Mouse (Mus musculus) limb, embryonic 12.5 days (tissue): ENCODE data around the gene Colgalt2. TPM values are rescaled to one million over a fixed set of nuclear protein-coding genes. Genes with fewer than 3 reads are reported as not detected.
A peak's percentile ranks its signal among the peaks of the same experiment; 100 is the strongest.

Experiments
- ATAC-seq: fragments of 200-750 bp; cut with Nextera tagmentation; 2 replicates; pipeline ENCODE4 v1.8.0; 2017; ENCODE audit warnings: low read depth, moderate TSS enrichment; ENCODE audit not compliant: insufficient number of reproducible peaks, insufficient read depth, low FRiP score, low TSS enrichment
- H3K27ac ChIP-seq: fragments of 300-500 bp; sonication (generic); 2 replicates; pipeline ENCODE4 v1.5.1; 2016; ENCODE audit warnings: mild to moderate bottlenecking, moderate library complexity
- H3K27me3 ChIP-seq: fragments of 300-500 bp; sonication (generic); 2 replicates; pipeline ENCODE4 v1.6.1; 2016; ENCODE audit warnings: mild to moderate bottlenecking, moderate library complexity
- H3K36me3 ChIP-seq: fragments of 300-500 bp; sonication (generic); 2 replicates; pipeline ENCODE4 v1.6.1; 2016; ENCODE audit warnings: mild to moderate bottlenecking, moderate library complexity
- H3K4me1 ChIP-seq: fragments of 300-500 bp; sonication (generic); replicated peaks from 2 replicates; pipeline ENCODE4 v1.6.1; 2016
- H3K4me2 ChIP-seq: fragments of 300-500 bp; sonication (generic); 2 replicates; pipeline ENCODE4 v1.6.1; 2016; ENCODE audit warnings: mild to moderate bottlenecking, moderate library complexity
- H3K4me3 ChIP-seq: fragments of 300-500 bp; sonication (generic); replicated peaks from 2 replicates; pipeline ENCODE4 v1.5.1; 2016; ENCODE audit warnings: mild to moderate bottlenecking
- H3K9ac ChIP-seq: fragments of 300-500 bp; sonication (generic); replicated peaks from 2 replicates; pipeline ENCODE4 v1.6.1; 2016; ENCODE audit warnings: mild to moderate bottlenecking, moderate library complexity
- H3K9me3 ChIP-seq: fragments of 300-500 bp; sonication (generic); 2 replicates; pipeline ENCODE4 v1.6.1; 2016; ENCODE audit warnings: mild to moderate bottlenecking, moderate library complexity
- WGBS: fragments of 180-500 bp; shearing (Covaris S2); methylation state at CpG from one replicate; pipeline ENCODE4 v1.1.7; 2016; 5-methylcytosine and 5-hydroxymethylcytosine counted together
- polyA plus RNA-seq: library from polyadenylated mRNA; unstranded; fragments of >200 nt; fragmentation: Nextera tagmentation; extraction: Ambion mirVana; gene quantifications from 2 replicates; pipeline ENCODE4 v1.2.1, GENCODE M21; 2016

Gene Colgalt2
- polyA plus RNA-seq, 1 experiment from 2014 or later = 3.3 TPM

- Histone ChIP-seq H3K4me1 (no peaks in the 10 kb centered on the region), H3K27me3 (no peaks in the 10 kb centered on the region), H3K36me3 (peaks cover 52% of the 10 kb centered on the region), H3K27ac (no peak overlapping the region), H3K4me3 (no peak overlapping the region), H3K9me3 (no peaks in the 10 kb centered on the region), H3K9ac (no peak overlapping the region), H3K4me2 (no peak overlapping the region)
- 73% methylated on average over 16 of the region's 16 CpGs for WGBS
- ATAC-seq = no peak
Measured at GRCm38 (mm10) chr1:152520798-152521575, 121.4 kb downstream of the Colgalt2 start.

DNA sequence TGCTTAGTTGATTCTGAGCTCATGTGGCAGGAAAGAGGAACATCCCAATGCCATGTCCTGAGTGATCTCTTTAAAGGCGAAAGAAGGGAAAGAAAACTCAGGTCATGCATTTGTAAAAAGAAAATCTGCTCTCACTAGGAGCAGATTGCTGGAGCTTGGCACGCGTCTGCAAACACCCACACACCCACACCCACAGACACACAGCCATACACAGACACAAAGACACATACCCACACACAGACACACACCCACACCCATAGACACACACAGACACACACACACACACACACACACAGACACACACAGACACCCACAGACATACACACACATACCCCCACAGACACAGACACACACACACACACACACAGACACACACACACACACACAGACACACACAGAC, 122.6 kb downstream of the Colgalt2 start:
- Histone ChIP-seq H3K4me1 (no peaks in the 10 kb centered on the region), H3K36me3 (peaks cover 53% of the 10 kb centered on the region), H3K9ac (no peak overlapping the region), H3K4me3 (no peak overlapping the region), H3K4me2 (no peak overlapping the region), H3K27ac (no peak overlapping the region), H3K9me3 (no peaks in the 10 kb centered on the region), H3K27me3 (no peaks in the 10 kb centered on the region)
- ATAC-seq = no peak
- 88% methylated on average over 3 of the region's 3 CpGs for WGBS

DNA sequence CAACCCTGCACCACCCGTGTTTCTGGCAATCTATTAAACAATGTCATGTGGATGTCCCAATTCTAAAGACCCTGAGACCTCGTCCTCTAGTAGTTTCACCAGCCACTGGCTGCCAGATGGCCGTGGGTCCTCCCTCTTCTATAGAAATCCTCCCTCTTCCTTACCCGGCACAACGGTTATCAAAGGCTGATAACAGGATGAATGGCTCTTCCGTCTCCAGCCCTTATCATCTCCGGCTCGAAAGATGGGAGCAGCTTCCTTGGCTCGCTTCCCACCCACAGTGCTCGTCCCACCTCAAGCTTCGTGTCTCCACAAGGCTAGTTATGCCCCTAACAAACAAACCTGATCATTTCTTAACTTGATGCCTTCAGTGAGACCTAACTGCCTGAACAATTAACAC, 123.7 kb downstream of the Colgalt2 start:
- Histone ChIP-seq H3K4me1 (no peaks in the 10 kb centered on the region), H3K36me3 (peaks cover 54% of the 10 kb centered on the region), H3K4me3 (no peak overlapping the region), H3K4me2 (no peak overlapping the region), H3K9ac (no peak overlapping the region), H3K9me3 (no peaks in the 10 kb centered on the region), H3K27ac (no peak overlapping the region), H3K27me3 (no peaks in the 10 kb centered on the region)
- WGBS = 84% methylated on average over 11 of the region's 11 CpGs
- ATAC-seq = no peak

- 87% methylated on average over 22 of the region's 22 CpGs for WGBS
- Histone ChIP-seq H3K9ac (no peak overlapping the region), H3K4me2 (no peak overlapping the region), H3K4me3 (no peak overlapping the region), H3K36me3 (peaks cover 44% of the 10 kb centered on the region), H3K9me3 (no peaks in the 10 kb centered on the region), H3K4me1 (no peaks in the 10 kb centered on the region), H3K27ac (no peak overlapping the region), H3K27me3 (no peaks in the 10 kb centered on the region)
- no peak for ATAC-seq
Measured at GRCm38 (mm10) chr1:152524098-152524892, 124.7 kb downstream of the Colgalt2 start.

GRCm38 (mm10) chr1:152524987-152525648, 125.5 kb downstream of the Colgalt2 start:
- peaks cover 41% of the 10 kb centered on the region for H3K36me3 ChIP-seq
- H3K4me1 ChIP-seq = no peaks in the 10 kb centered on the region
- no peak overlapping the region for H3K4me3 ChIP-seq
- H3K4me2 ChIP-seq = no peak overlapping the region
- no peaks in the 10 kb centered on the region for H3K9me3 ChIP-seq
- ATAC-seq = peak; percentile 61; the same call in 1 of the 2 replicates
- H3K9ac ChIP-seq = no peak overlapping the region
- 20% methylated on average over 6 of the region's 6 CpGs for WGBS
- H3K27ac ChIP-seq = no peak overlapping the region
- no peaks in the 10 kb centered on the region for H3K27me3 ChIP-seq

DNA sequence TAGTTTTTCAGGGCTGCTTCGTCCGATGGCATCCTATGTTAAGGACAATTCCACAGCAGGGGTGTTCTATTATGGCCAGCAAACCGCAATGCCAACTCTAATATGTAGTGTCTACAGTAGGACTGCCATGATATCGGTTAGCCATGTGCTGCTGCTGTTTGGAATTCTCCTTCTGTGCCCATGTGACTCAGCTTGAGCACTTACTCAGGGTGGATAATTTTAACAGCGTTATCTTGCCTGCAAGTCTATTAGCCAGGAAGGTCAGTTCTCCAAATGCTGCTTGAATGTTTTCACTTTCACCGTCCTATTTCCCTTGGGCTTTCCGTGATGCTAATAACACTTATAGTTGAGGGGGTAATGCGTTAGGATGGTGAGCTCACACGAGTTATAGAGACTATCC, 126.5 kb downstream of the Colgalt2 start:
- no peak for ATAC-seq
- Histone ChIP-seq H3K27me3 (no peaks in the 10 kb centered on the region), H3K9ac (no peak overlapping the region), H3K27ac (no peak overlapping the region), H3K9me3 (no peaks in the 10 kb centered on the region), H3K4me3 (no peak overlapping the region), H3K36me3 (peaks cover 37% of the 10 kb centered on the region), H3K4me1 (no peaks in the 10 kb centered on the region), H3K4me2 (no peak overlapping the region)
- 83% methylated on average over 9 of the region's 9 CpGs for WGBS

DNA sequence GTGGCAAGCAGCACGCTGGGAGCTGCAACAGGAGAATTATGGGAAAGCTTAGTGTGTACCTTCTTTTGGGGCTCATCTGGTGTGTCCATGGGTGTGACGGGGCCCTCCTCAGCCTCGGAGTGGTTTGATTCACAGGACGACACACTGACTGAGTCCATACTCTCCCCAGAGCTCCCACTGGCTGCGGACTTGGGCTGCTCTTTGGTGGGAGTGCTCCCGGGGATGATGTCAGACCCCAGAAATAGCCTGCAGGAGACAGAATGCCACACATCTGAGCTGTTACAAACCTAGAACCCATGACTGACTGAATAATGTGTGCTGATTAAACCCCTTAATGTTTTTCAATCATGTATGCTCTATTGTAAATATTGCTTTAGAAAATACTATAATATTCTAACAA, 128.6 kb downstream of the Colgalt2 start:
- no peak overlapping the region for H3K4me3 ChIP-seq
- no peaks in the 10 kb centered on the region for H3K27me3 ChIP-seq
- no peak overlapping the region for H3K27ac ChIP-seq
- 90% methylated on average over 6 of the region's 6 CpGs for WGBS
- no peak overlapping the region for H3K4me2 ChIP-seq
- no peak for ATAC-seq
- H3K36me3 ChIP-seq = peaks cover 42% of the 10 kb centered on the region
- H3K9ac ChIP-seq = no peak overlapping the region
- H3K9me3 ChIP-seq = no peaks in the 10 kb centered on the region
- H3K4me1 ChIP-seq = no peaks in the 10 kb centered on the region

- H3K36me3 ChIP-seq = peaks cover 42% of the 10 kb centered on the region
- H3K9ac ChIP-seq = no peak overlapping the region
- no peak overlapping the region for H3K4me2 ChIP-seq
- H3K9me3 ChIP-seq = no peaks in the 10 kb centered on the region
- no peak overlapping the region for H3K4me3 ChIP-seq
- H3K27me3 ChIP-seq = no peaks in the 10 kb centered on the region
- H3K27ac ChIP-seq = no peak overlapping the region
- ATAC-seq = no peak
- no peaks in the 10 kb centered on the region for H3K4me1 ChIP-seq
- 85% methylated on average over 3 of the region's 3 CpGs for WGBS
Measured at GRCm38 (mm10) chr1:152528778-152529177, 129.1 kb downstream of the Colgalt2 start.

DNA sequence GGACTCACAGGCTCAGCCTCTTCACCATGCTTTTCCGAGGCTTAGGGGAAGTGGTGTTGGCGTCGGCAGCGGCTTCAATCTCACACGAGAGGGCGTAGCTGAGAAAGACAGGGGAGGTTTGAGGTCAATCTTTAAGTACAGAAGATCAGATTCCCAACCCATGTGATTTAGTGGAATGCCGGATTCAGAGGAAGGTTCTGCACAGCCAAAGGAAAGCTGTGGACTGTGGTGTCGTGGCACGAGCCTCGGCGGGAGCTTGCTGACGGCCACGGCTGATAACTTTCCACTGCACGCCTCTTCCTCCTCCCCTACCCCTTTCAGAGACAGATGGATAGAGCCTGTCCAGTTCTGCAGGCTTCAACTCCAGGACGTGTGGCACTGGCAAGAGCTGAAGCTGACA, 131.9 kb downstream of the Colgalt2 start:
- no peak for ATAC-seq
- Histone ChIP-seq H3K27ac (no peak overlapping the region), H3K4me1 (no peaks in the 10 kb centered on the region), H3K4me3 (no peak overlapping the region), H3K27me3 (no peaks in the 10 kb centered on the region), H3K9ac (no peak overlapping the region), H3K4me2 (no peak overlapping the region), H3K36me3 (peaks cover 39% of the 10 kb centered on the region), H3K9me3 (no peaks in the 10 kb centered on the region)
- WGBS = 62% methylated on average over 15 of the region's 15 CpGs

GRCm38 (mm10) chr1:152534531-152534930, 134.9 kb downstream of the Colgalt2 start:
- no peak for ATAC-seq
- Histone ChIP-seq H3K9me3 (no peaks in the 10 kb centered on the region), H3K27me3 (no peaks in the 10 kb centered on the region), H3K4me2 (no peak overlapping the region), H3K27ac (no peak overlapping the region), H3K4me1 (no peaks in the 10 kb centered on the region), H3K9ac (no peak overlapping the region), H3K4me3 (no peak overlapping the region), H3K36me3 (peaks cover 49% of the 10 kb centered on the region)
- 84% methylated on average over 7 of the region's 7 CpGs for WGBS

GRCm38 (mm10) chr1:152536416-152537018, 136.9 kb downstream of the Colgalt2 start:
- 49% methylated on average over 16 of the region's 16 CpGs for WGBS

More at GRCm38 (mm10) chr1:152536416-152537018, 136.9 kb downstream of the Colgalt2 start:
- Histone ChIP-seq H3K36me3 (peaks cover 47% of the 10 kb centered on the region), H3K27me3 (no peaks in the 10 kb centered on the region), H3K4me1 (no peaks in the 10 kb centered on the region), H3K27ac (no peak overlapping the region), H3K4me2 (no peak overlapping the region), H3K4me3 (no peak overlapping the region), H3K9me3 (no peaks in the 10 kb centered on the region), H3K9ac (no peak overlapping the region)
- no peak for ATAC-seq
